ENCODE assay signal across 10 mouse cellular contexts in the genomic region with DNA sequence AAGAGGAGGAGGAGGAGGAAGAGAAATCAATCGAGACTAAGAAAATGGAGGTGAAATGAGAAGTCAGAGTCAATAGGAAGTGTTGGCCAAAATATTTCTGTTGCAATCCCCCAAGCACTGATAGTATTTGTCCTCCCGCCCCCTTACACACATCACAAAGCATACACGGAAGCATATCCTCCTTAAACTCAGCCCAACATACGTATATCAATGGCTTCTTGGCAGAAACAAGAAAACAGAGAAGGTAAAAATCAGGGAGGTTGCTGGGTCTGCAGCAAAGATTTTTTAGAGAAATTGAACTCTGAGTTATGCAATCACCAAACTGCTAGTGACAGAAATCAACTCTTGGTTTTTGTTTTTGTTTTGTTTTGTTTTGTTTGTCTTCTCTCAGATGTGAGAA. TPM values are rescaled to one million over a fixed set of nuclear protein-coding genes. Genes with fewer than 3 reads are reported as not detected.
DNase-seq lines count a peak whose midpoint lies in the region; ATAC-seq lines count a peak whose summit lies in the region.
"Had no signal": no experiment of that assay in that cellular context is flagged by ENCODE, and none has a peak within 500 bp of the region (broad histone marks: within the 10 kb centered on the region; RNA-seq: fewer than 3 reads in every experiment).

No protein-coding gene starts in this region.

- H3K27ac ChIP-seq in heart, embryonic 11.5 days (ENCODE audit: low read depth, low read length) = no peak overlapping the region
- H3K27ac ChIP-seq in lung, embryonic 15.5 days = no peak overlapping the region
- no peak overlapping the region for H3K27ac ChIP-seq in macrophage

- no peaks in the 10 kb centered on the region for H3K9me3 ChIP-seq in heart, embryonic 11.5 days (replicated peaks; ENCODE audit: control insufficient read depth, low read length)
- no peaks in the 10 kb centered on the region for H3K9me3 ChIP-seq in lung, embryonic 15.5 days

- WGBS in heart, embryonic 11.5 days (ENCODE audit: insufficient replicate concordance) = 57% methylated on average over 4 of the region's 4 CpGs
- WGBS in lung, embryonic 15.5 days = 39% methylated on average over 4 of the region's 4 CpGs
- WGBS in macrophage (ENCODE audit: missing documents) = 4% methylated on average over 4 of the region's 4 CpGs

- H3K4me1 ChIP-seq in heart, embryonic 11.5 days (ENCODE audit: control insufficient read depth, insufficient read depth, low read length) = peaks cover 19% of the 10 kb centered on the region
- peaks cover 24% of the 10 kb centered on the region for H3K4me1 ChIP-seq in lung, embryonic 15.5 days

- no peak overlapping the region for H3K9ac ChIP-seq in heart, embryonic 11.5 days (ENCODE audit: low read depth, low read length)
- no peak overlapping the region for H3K9ac ChIP-seq in lung, embryonic 15.5 days

- H3K4me3 ChIP-seq in heart, embryonic 11.5 days (ENCODE audit: low read depth, low read length) = peak overlapping the region; percentile 94; the same call in 1 of the 2 replicates
- H3K4me3 ChIP-seq in lung, embryonic 15.5 days = no peak overlapping the region
- peak overlapping the region; percentile 85; the same call in 1 of the 2 replicates for H3K4me3 ChIP-seq in macrophage (ENCODE audit: inconsistent target)

- no peak for ATAC-seq in heart, embryonic 11.5 days (replicated peaks; ENCODE audit: insufficient number of reproducible peaks, low FRiP score, low TSS enrichment)
- no peak for ATAC-seq in lung, embryonic 15.5 days (ENCODE audit: borderline replicate concordance, extremely low read depth, low FRiP score, low TSS enrichment)
- ATAC-seq in erythroid progenitor cell, adult 5-6 weeks (replicated peaks; ENCODE audit: low FRiP score, poor library complexity, severe bottlenecking) = no peak

- no peak for DNase-seq in heart, postnatal 10 days
- DNase-seq in lung, adult 18-20 months = no peak
- DNase-seq in T-cell, adult 2 months (ENCODE audit: low spot score) = peak; percentile 79
- no peak for DNase-seq in left cerebral cortex, adult 11 months (ENCODE audit: low spot score)
- DNase-seq: cerebellum, postnatal 25 days; retina, postnatal 1 day had no signal

- intact Hi-C loops in heart, postnatal 10 days (cut with DNase I) = no loop called here

- no peaks in the 10 kb centered on the region for H3K36me3 ChIP-seq in heart, embryonic 11.5 days (ENCODE audit: control insufficient read depth, insufficient read depth, low read length)
- H3K36me3 ChIP-seq in lung, embryonic 15.5 days = no peaks in the 10 kb centered on the region
- no peaks in the 10 kb centered on the region for H3K36me3 ChIP-seq in macrophage (ENCODE audit: inconsistent target)

- H3K4me2 ChIP-seq in heart, embryonic 11.5 days = peak overlapping the region; percentile 88
- H3K4me2 ChIP-seq in lung, embryonic 15.5 days = peak overlapping the region; percentile 87; the same call in 1 of the 2 replicates

- H3K27me3 ChIP-seq in heart, embryonic 11.5 days (ENCODE audit: control insufficient read depth, insufficient read depth, low read length) = peaks cover 10% of the 10 kb centered on the region
- H3K27me3 ChIP-seq in lung, embryonic 15.5 days = peaks cover 6% of the 10 kb centered on the region; the same call in 1 of the 2 replicates

- peaks cover 69% of the 10 kb centered on the region for H3K79me2 ChIP-seq in macrophage (ENCODE audit: inconsistent target)

RNA-seq across cellular contexts. Expression of a gene that starts 2.4 kb away (rescaled TPM):
- polyA plus RNA-seq in heart, embryonic 11.5 days (2014; fragmentation: Nextera tagmentation; extraction: Ambion mirVana) = 26.4 and 32.0 TPM in 2 replicates
- total RNA-seq in heart, postnatal 10 days (2021) = 10 to 100 TPM; 52.1 to 58.6 TPM
- 28.1 TPM in 2 replicates for polyA plus RNA-seq in lung, embryonic 15.5 days (2015; fragmentation: Nextera tagmentation; extraction: Ambion mirVana)
- 100 to 1,000 TPM in 1 of 26 experiments, 10 to 100 TPM in 23, 1 to 10 TPM in 2; 8.0 to 116 (median 45.6) TPM for total RNA-seq in macrophage (2018; cell fraction: chromatin; rRNA removed)
- total RNA-seq in macrophage (2018; cell fraction: cytosol; rRNA removed) = 10 to 100 TPM; 22.3 to 36.6 (median 31.5) TPM
- total RNA-seq in macrophage (2018; cell fraction: nucleus; rRNA removed) = 100 to 1,000 TPM in 1 of 26 experiments, 10 to 100 TPM in 25; 16.1 to 112 (median 42.3) TPM
- 16.7 to 27.2 TPM (median 18.9 TPM) in 3 replicates for polyA plus RNA-seq in macrophage (2018)
- 5.9 and 10.1 TPM in 2 replicates for total RNA-seq in erythroid progenitor cell, adult 5-6 weeks (2015; ENCODE audit: low replicate concordance)
- 7.0 and 10.3 TPM in 2 replicates for total RNA-seq in erythroid progenitor cell, adult 5-6 weeks (2017; ENCODE audit: low replicate concordance)

RNA-seq across cellular contexts. Expression of a gene that starts 11.1 kb away (rescaled TPM):
- 5.6 and 5.9 TPM in 2 replicates for polyA plus RNA-seq in heart, embryonic 11.5 days (2014; fragmentation: Nextera tagmentation; extraction: Ambion mirVana)
- 10 to 100 TPM; 22.9 to 26.9 TPM for total RNA-seq in heart, postnatal 10 days (2021)
- polyA plus RNA-seq in lung, embryonic 15.5 days (2015; fragmentation: Nextera tagmentation; extraction: Ambion mirVana) = 8.2 and 9.5 TPM in 2 replicates
- total RNA-seq in macrophage (2018; cell fraction: chromatin; rRNA removed) = 1,000 to 10,000 TPM in 2 of 26 experiments, 100 to 1,000 TPM in 7, 10 to 100 TPM in 17; 28.9 to 1,361 (median 47.6) TPM
- 100 to 1,000 TPM in 1 of 26 experiments, 10 to 100 TPM in 25; 12.5 to 173 (median 17.3) TPM for total RNA-seq in macrophage (2018; cell fraction: cytosol; rRNA removed)
- total RNA-seq in macrophage (2018; cell fraction: nucleus; rRNA removed) = 1,000 to 10,000 TPM in 1 of 26 experiments, 100 to 1,000 TPM in 6, 10 to 100 TPM in 19; 14.8 to 1,212 (median 34.7) TPM
- 10.0 to 16.3 TPM (median 11.7 TPM) in 3 replicates for polyA plus RNA-seq in macrophage (2018)
- 3.2 and 7.5 TPM in 2 replicates for total RNA-seq in erythroid progenitor cell, adult 5-6 weeks (2015; ENCODE audit: low replicate concordance)
- total RNA-seq in erythroid progenitor cell, adult 5-6 weeks (2017; ENCODE audit: low replicate concordance) = 5.3 and 5.4 TPM in 2 replicates
